Mouse (Mus musculus): Measurements from ENCODE around the gene Nup107.

Gene Nup107

DNA sequence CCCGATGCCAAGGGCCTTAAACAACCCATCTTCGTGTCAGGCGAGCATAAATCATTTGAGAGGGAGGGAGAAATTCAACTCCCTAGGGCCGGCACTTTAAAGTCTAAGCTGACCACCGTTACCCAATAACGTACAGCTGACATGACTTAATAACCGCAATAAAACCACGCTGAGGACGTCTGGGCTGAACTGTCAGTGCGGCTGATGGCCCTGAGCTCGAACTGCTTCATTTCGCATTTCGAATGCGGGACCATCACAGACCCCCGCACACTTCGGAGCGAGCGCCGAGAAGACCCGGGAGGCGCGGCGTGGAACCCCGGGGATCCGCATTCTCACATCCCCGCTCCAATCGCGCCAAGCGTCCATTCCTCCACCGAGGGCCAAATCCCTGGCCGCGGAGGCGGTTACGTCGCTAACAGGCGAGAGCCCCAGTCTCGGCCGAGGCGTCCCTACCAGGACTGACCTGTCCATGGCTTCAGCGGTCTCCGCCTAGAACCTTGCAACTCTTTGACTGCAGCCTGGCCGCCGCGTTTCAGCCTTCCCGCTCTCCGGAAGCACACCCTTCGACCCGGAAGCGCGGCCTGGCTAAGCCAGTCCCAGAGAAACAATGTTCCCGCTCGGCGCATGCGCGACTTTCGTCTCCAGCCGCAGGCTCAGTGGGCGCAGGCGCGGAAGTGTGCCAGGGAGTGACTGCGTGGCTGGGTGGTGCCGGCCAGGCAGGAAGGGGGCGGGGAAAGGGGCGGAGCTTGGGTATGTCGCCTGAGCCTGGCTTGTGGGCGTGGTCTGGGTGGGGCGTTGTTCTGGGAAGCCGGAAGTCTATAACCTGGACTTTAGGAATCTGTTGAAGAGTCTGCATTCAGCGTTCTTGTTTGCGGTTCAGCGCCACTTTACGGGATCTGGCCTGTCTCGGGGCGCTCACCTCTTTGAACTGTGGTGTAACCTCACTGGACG lies at the start of gene Nup107:
Gene Nup107, minus strand, starts transcription at position 565 of the 951 bp plus-strand sequence.
- peak; percentile 100 for DNase-seq

DNA sequence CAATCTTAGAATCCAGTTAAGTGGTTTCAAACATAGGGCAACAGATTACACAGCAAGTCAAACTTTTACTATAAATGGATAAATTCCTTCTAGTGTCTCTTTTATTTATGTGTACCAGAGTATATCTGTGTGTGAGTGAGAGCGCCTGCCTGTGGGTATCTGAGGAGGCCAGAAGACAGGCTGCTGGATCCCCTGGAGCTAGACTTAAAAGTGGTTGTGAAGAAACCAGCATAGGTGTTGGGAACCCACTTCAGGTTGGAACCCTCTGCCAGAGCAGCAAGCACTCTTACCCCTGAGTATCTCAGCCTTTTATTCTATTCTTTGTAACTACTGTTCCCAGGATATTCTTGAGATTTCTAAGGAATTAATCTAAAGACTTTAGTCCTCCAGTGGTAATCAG lies 49.3 kb upstream of the Nup107 start:
- no peak for DNase-seq

DNA sequence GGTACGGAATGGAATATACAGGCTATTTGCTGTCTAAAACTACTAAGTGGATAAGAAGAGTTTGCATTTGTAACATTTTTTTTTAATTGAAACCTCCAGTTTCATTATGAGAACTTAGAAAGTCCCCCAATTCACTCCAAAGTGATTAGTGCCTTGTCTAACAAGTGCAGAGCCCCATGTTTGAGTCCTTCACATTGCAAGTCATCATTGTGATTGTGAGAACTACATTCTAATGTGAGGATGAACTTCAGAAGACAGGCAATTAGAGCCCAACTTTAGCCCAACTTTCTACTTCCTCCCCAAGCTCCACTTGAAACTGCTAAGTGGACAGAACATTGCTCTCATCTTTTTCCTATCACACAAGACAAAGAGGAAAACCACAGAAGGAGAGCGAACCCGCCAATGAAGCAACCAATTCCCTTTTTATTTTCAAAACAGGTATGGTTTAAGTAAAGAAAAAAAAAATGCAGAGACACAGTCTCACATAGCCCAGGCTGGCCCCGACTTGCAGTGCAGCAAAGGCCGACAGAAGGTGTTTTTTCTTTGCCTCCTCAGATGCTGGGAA lies 48.0 kb upstream of the Nup107 start:
- DNase-seq, result no peak

DNA sequence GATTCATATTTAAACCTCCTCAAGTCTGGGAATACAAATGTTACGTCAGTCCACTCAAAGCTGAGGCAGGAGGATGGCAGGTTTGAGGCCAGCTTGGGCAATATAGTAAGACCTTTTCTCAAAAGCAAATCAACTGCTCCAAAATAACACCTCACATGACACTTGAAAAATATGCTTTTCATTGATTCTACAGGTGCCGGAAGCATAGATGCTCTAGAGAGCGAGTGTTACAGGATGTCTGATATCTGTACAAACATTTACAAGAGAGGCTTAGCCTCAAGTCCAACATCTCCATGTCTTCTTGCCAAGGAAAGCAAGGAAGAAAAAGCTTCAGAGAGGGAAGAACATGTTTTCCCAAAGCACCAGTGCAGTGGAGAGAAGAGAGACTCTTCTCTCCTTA lies 47.2 kb upstream of the Nup107 start:
- DNase-seq, result no peak

DNA sequence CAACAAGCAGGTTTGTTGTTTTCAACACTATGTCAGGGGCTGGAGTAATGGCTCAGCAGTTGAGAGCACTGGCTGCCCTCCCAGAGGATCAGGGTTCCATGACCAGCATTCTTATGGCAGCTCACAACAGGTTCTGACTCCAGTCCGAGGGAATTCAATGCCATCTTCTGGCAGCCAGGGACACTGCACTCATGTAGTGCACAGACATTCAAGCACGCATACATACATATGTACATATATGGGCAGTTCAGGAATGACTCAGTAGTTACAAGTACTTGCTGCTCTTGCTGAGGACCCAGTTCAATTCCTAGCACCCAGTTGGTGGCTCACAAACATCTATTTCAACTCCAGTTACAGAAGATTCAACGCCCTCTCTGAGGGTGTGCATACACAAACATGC lies 46.4 kb upstream of the Nup107 start:
- DNase-seq, result no peak

DNA sequence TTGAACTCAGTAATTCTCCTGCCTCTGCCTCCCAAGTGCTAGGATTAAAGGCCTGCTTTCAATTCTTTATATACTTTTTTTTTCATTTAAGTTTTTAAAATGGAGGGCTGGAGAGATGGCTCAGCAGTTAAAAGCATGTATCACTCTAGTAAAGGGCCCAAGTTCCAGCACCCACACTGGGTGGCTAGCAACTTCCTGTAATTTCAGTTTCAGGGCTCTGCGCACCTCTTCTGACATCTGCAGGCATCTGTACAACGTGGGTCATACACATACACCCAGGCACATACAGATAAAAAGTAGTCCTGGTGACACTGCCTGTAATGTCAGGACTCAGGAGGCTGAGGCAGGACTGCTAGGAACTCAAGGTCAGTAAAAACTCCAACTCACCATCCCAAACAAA lies 43.8 kb upstream of the Nup107 start:
- DNase-seq, result no peak

DNA sequence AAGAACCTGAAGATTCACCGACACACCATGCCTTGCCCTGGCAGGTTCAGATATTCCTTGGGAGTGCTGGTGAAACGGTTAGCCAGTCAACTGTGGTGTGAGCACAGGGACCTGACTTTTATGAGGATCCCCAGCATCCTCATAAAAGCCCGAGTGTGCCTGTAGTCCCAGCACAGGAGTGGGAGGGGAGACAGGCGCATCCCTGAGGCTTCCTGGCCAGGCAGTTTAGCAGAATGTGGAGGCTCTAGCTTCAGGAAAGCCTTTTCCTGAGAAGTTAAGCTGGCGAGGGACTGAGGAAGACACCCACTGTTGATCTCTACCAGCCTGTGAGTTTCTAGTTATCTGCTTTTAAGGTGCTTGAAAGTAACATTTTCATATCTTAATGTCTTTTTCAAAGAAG lies 42.9 kb upstream of the Nup107 start:
- no peak for DNase-seq

DNA sequence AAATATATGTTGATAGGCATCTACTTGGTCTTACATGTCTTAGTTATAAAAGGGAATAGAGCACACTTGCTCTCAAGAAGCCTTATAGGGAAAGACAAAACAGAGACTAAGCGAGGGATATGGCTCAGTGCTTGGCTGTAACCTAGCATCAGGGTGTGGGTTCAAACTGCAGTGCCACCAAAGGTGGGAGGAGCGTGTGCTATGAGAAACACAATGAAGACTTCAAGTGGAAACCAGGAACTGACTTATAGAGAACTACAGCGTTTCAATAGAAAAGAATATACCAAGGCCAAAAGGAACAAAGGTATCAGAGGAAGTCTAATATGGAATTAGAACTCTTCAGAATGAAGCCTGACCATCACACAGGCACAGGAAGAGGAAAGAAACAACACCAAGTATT lies 38.3 kb upstream of the Nup107 start:
- no peak for DNase-seq

DNA sequence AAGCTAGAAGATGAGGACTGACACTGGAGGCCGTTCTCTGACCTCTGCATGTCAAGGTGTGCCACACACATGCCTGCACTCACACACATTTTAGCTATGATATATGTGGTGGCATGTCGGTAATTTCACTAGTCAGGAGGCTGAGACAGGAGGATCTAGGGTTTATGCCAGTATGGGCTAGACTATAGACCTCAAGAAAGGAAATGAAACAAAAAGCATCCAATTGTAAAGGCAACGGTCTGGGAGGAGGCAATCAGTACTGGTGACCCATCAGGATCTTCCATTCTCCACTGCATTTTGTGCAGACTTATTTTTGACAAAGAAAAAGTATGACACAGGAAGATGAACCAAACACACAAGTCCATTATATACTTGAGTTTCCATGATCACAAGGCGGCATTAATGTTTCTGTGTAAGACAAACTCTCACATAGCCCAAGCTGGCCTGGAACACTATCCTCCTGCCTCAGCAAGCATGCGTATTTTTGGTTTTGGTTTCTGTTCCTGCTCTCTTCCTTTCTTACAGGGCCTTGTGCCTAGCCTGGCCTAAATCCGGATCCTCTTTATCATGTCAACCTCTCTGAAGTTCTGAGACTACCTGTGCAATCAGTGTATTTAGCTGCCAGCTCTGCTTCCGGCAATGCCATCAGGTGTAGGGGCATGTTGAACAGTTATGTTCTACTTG lies 37.1 kb upstream of the Nup107 start:
- DNase-seq, result no peak

DNA sequence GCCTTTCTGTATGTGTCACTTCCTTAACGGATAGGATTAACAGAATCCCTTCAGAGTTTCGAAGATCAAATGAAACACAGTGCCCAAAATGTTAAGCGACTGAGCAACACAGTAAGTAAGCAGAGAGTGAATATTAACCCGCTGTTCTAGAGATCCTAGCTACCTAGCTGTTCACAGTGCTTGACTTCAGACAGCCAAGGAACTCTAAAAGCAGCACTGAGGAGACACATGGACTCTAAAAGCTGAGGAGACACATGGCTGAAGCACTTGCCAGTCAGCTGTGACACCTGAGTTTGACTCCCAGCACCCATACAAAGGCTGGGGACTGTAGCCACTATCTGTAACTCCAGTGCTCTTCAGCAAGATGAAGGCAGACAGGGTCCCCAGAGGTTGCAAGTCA lies 36.5 kb upstream of the Nup107 start:
- DNase-seq, result no peak

DNA sequence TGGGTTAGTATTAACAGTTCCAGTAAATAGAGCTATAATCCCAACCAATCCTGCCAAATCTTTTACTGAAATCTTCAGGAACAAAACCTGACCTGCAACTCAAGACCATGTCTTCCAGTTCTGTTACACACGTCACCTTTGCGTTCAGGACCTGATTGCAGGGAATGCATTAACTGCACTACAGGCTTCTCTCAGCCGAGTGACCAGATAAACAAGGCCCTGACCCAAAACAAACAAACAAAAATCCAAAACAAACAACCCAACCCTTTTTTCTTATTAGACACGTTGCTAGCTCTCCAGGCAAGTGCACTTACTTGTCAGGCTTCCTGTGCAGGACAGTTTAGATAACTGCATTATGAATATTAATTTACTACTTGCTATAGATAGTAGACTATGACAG lies 36.0 kb upstream of the Nup107 start:
- DNase-seq, result no peak

DNA sequence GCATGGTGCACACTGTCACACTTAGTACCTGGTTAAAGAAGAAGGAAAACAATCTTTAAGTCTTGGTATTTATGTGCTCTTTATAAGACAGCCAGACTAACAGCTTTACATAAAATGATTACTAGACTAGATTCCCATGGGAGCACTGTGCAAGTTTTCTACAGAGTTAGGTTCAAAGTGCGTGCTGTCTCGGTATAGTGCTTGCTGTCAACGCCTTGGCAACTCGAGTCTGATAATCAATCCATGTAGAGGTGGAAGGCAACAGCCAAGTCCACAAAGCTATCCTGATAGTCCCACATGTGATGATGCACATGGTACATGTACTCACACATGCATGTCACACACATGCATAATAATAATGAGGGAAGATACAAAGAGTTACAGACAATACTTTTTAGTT lies 32.1 kb upstream of the Nup107 start:
- no peak for DNase-seq

DNA sequence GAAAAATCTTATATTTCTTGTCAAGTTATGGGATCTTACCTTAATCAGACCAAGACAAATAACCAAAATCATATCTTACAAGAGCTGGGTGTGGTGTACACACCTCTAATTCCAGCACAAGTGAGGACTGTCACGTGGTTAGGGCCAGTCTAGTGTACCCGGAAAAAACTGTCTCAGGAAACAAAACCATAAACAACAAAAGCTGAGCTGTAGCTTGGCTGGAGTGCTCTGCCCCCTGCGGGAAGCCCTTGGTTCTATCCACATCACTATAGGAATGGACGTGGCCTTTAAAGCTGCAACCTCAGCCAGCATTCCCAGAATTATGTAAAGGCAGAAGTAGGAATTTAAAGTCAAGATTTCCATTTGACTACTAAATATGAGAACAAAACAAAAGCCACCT lies 31.6 kb upstream of the Nup107 start:
- DNase-seq, result no peak

DNA sequence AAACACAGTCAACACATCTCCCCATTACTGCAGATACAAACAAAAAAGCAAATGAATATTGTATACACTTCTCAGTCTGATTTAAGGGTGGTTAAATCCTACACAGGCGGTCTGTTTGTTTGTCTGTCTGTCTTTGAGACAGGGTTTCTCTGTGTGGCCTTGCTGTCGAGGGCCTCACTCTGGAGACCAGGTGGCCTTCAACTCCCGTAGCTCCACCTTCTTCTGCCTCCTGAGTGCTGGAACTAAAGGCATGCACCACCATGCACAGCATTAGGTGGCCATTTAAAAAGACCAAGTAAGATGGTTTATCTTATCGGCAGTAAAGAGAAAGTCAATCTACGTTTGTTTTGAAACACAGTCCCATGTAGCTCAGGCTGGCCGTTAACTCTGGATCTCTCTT lies 30.8 kb upstream of the Nup107 start:
- no peak for DNase-seq

DNA sequence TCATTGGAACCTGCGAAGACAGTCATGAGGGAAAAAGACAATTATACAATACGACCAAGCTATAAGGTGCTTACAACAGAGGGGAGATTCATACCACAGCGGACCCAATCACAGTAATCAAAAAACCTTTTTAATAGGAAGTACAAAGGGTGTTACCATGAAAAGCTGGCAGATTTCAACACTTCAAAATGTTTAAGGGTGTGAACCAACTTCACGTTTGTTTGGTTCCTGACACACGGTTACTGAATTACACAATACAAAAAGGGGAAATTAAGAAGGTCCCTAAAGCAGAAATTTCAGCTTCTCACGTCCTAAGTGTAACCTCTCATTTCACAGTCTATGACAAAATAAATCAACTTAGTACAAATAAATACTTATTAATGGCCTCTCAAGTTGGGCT lies 26.1 kb upstream of the Nup107 start:
- DNase-seq, result no peak

DNA sequence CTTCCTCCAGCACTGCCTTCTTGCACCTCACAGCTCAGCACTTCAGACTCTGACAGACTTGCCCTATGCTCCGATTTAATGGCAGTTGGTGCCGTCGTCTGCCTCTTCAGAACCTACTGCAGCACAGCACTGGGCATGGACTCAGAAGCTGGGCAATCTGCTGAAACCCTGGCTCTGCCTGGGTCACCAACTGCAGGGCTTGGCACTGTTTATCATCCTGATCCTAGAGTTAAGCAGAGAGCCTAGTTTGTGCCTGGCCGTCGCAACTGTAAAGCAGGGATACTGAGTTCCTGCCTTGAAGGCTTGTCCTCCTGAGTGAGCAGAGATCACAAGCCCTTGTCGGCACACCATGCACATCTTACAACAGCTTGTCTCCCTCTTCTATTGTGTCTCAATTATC lies 24.2 kb upstream of the Nup107 start:
- DNase-seq, result no peak

DNA sequence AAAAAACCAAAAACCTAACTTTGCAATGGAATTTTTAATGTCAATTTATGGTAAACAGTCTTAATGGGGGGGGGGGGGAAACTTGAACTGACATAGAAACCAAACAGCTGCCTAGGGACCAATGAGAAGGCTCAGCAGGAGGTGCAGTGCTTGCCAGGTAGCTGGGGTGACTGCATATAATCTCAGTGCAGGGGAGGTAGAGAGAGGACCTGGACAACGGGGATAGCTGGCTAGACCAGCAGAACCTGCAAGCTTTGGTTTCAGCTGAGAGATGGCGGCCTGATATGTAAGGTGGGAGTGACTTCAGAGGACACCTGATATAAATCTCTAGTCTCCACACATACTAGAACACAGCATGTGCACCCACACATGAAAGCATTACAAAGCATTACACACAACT lies 20.0 kb upstream of the Nup107 start:
- DNase-seq, result no peak

DNA sequence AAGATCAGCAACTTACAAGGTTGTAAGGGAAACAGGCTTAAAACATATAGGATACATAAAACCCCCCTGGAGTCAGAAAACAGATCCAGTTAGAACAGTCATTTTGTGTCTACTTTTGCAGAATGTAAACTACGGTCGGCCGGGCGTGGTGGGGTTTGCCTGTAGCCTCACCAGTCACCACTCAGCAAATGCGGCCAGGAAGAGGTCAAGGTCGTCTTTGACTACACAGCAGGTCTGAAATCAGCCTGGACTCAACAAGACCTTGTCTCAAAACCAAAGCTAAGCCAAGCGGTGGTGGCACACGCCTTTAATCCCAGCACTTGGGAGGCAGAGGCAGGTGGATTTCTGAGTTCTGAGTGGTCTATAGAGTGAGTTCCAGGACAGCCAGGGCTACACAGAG lies 19.1 kb upstream of the Nup107 start:
- no peak for DNase-seq

DNA sequence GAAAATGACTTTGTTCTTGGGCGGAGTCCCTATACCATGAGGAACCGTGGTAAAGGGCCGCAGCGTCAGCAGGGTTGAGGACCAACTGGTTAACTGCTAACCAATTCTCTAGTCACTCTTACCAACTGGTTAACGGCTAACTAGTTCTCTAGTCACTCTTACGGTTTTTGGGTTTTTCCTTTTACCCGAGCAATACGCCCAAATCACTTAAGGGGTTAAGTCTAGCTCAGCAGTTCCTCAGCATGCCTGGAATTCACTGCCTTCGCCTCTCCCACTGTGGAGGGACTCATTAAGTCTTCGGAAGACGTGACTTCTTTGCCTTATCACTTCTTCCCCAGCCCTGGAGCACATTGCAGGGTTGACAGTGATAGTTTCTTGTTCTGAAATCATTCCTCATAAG lies 18.0 kb upstream of the Nup107 start:
- DNase-seq, result no peak

DNA sequence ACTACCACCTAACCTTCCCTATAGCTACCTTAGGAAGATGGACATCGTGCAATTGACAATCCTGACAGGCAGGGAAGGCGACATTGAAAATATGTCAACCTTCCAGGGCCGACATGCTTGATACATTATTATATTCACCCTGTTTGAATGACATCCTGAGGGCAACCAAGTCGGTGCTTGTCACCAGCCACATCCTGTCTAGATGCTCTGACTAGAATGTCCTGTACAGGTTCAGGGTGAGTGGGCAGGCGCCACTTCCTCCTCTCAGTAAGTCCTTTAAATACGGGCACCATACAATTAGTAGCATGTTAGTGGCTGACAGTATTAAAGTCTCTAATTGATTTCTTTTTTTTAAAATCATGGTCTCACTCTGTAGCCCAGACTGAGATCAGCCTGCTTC lies 15.6 kb upstream of the Nup107 start:
- no peak for DNase-seq

DNA sequence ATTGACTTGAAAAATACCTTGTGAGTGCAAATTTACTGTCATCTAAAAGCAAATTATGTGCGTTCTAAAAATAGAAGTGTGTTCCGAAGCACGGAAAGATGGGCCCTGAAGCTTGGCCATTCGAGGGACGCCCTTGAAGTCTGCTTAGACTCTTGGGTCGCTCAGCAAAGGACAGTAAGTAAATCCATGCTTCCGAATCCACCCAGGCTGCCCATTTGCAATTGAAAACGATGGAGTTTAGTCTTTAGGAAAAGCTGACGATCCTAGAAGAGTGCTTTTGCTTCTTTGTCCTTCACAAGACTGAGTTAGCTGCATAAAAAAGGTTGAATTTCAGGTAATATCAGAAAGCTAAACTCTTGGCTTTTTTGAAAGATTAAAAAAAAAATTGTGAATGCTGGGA lies 13.4 kb upstream of the Nup107 start:
- no peak for DNase-seq

DNA sequence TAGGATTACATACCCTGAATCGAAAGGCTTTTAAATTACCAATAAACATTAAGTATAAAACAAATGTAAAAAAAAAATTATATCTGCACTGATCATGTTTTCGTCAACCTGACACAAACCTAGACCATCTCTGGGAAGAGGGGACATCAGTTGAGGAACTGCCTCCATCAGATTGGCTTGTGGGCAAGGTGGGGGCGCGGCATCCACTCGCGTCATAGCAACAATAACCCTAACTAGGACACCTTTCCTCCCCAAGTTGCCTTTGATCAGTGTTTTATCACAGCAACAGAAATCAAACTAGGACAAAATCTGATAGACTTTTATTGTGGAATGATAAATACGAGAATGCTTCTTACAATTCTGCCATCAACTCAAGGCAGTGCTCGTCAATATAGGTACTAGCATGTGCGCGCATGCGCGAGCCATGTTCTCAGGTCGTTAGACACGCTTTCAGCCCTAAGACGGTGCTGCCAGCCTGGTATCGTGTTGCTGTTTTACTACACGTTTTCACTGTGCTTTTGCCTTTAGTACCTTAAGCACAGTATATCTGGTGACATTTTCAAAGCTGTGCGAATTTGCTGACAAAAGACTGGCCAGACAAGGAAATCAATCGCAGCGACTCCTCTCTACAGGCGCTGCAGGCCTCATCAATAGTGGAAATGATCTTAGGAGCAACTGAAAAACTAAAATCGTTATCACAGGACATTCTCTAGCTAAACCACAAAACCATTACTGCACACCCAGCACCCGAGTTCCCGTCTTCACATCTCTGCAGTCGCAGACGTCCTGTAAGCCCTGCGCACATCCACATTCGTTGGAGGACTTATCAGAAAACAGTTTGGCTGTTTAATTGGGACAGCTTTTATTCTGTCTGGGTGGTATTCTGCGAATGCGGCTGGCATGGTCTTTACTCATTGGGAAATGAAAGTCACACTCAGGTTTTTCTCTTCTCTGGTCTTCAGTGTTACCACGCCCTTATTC lies 11.7 kb upstream of the Nup107 start:
- no peak for DNase-seq

DNA sequence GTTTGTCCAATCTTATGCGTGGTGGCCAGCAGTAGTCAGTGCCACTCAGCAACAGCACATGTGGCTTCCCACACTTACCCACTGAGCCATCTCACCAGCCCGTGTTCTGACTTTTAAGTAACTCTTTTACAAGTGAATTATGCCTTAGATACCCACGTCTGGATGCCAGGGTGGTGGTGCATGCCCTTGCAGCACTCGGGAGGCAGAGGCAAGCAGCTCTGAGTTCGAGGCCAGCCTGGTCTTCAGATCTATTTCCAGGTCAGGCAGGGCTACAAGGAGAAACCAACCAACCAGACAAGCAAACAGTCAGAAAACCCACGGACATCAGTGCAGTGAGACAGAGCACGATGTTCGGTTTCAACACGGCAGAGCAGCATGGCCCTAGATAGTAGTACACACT lies 9.4 kb upstream of the Nup107 start:
- DNase-seq, result no peak

All from right cerebral cortex, postnatal 14 days (tissue).